Mouse (Mus musculus) lung, embryonic 14.5 days (tissue): Measurements from ENCODE around the gene Tmem213. TPM values are rescaled to one million over a fixed set of nuclear protein-coding genes. Genes with fewer than 3 reads are reported as not detected.
A peak's percentile ranks its signal among the peaks of the same experiment; 100 is the strongest.

ENCODE experiments used
- ATAC-seq: fragments of 200-750 bp; cut with Nextera tagmentation; 2 replicates; pipeline ENCODE4 v1.8.0; 2017; ENCODE audit warnings: mild to moderate bottlenecking, moderate TSS enrichment, moderate library complexity; ENCODE audit not compliant: insufficient read depth
- DNase-seq: peaks from one replicate; pipeline ENCODE4 v3.0.0-alpha.2; 2015
- H3K27ac ChIP-seq: fragments of 300-500 bp; sonication (generic); 2 replicates; pipeline ENCODE4 v1.5.1; 2014; ENCODE audit warnings: low read depth, mild to moderate bottlenecking, moderate library complexity
- H3K27me3 ChIP-seq: fragments of 300-500 bp; sonication (generic); 2 replicates; pipeline ENCODE4 v1.6.1; 2014; ENCODE audit warnings: low read length, control low read depth; ENCODE audit not compliant: insufficient read depth
- H3K36me3 ChIP-seq: fragments of 300-500 bp; sonication (generic); 2 replicates; pipeline ENCODE4 v1.6.1; 2014; ENCODE audit warnings: control low read depth; ENCODE audit not compliant: insufficient read depth
- H3K4me1 ChIP-seq: fragments of 300-500 bp; sonication (generic); 2 replicates; pipeline ENCODE4 v1.6.1; 2014; ENCODE audit warnings: antibody characterized with exemption, control low read depth; ENCODE audit not compliant: insufficient read depth
- H3K4me2 ChIP-seq: fragments of 300-500 bp; sonication (generic); 2 replicates; pipeline ENCODE4 v1.6.1; 2014; ENCODE audit warnings: mild to moderate bottlenecking
- H3K4me3 ChIP-seq: fragments of 300-500 bp; sonication (generic); 2 replicates; pipeline ENCODE4 v1.5.1; 2014; ENCODE audit warnings: low read depth, low read length
- H3K9ac ChIP-seq: fragments of 300-500 bp; sonication (generic); 2 replicates; pipeline ENCODE4 v1.6.1; 2014
- H3K9me3 ChIP-seq: fragments of 300-500 bp; sonication (generic); 2 replicates; pipeline ENCODE4 v1.6.1; 2016; ENCODE audit warnings: low read depth, low read length, control low read depth
- CTCF ChIP-seq: IDR thresholded peaks from 2 replicates; pipeline ENCODE4 v1.5.1; 2016; ENCODE audit warnings: antibody characterized with exemption, low read depth
- WGBS: fragments of 180-500 bp; shearing (Covaris S2); extraction: QIAGEN DNeasy Blood & Tissue Kit; methylation state at CpG from one replicate; pipeline ENCODE4 v1.1.7; 2014; 5-methylcytosine and 5-hydroxymethylcytosine counted together
- polyA plus RNA-seq: library from polyadenylated mRNA; unstranded; fragments of >200 nt; fragmentation: Nextera tagmentation; extraction: Ambion mirVana; gene quantifications from 2 replicates; pipeline ENCODE4 v1.2.1, GENCODE M21; 2014

The Tmem213 gene
- polyA plus RNA-seq, 1 experiment from 2014 or later = 4.4 TPM

- Histone ChIP-seq H3K4me3 (no peak overlapping the region), H3K9ac (no peak overlapping the region), H3K4me1 (peaks cover 4% of the 10 kb centered on the region; the same call in 1 of the 2 replicates), H3K4me2 (no peak overlapping the region), H3K36me3 (peaks cover 32% of the 10 kb centered on the region), H3K27me3 (no peaks in the 10 kb centered on the region), H3K9me3 (no peaks in the 10 kb centered on the region), H3K27ac (no peak overlapping the region)
- 83% methylated on average over 3 of the region's 3 CpGs for WGBS
- no peak for TF ChIP-seq CTCF
- no peak for ATAC-seq
- DNase-seq = no peak
These were observed 30.0 kb downstream of the Tmem213 start for GRCm38 (mm10) chr6:38139086-38139485.

GRCm38 (mm10) chr6:38140402-38140801, 31.3 kb downstream of the Tmem213 start:
- Histone ChIP-seq H3K9ac (no peak overlapping the region), H3K27me3 (no peaks in the 10 kb centered on the region), H3K27ac (no peak overlapping the region), H3K36me3 (peaks cover 25% of the 10 kb centered on the region), H3K4me3 (no peak overlapping the region), H3K4me1 (peaks cover 7% of the 10 kb centered on the region; the same call in 1 of the 2 replicates), H3K4me2 (no peak overlapping the region), H3K9me3 (no peaks in the 10 kb centered on the region)
- WGBS = 92% methylated on average over 9 of the region's 9 CpGs
- no peak for DNase-seq
- ATAC-seq = no peak
- TF ChIP-seq CTCF = no peak

GRCm38 (mm10) chr6:38144161-38144998, 35.3 kb downstream of the Tmem213 start:
- ATAC-seq (peak; percentile 79), DNase-seq (peak; percentile 82)
- Histone ChIP-seq H3K4me1 (peaks cover 7% of the 10 kb centered on the region; the same call in 1 of the 2 replicates), H3K4me3 (no peak overlapping the region), H3K9me3 (no peaks in the 10 kb centered on the region), H3K27ac (peak overlapping the region; percentile 67; the same call in 1 of the 2 replicates), H3K4me2 (no peak overlapping the region), H3K9ac (no peak overlapping the region), H3K36me3 (peaks cover 25% of the 10 kb centered on the region; the same call in 1 of the 2 replicates), H3K27me3 (no peaks in the 10 kb centered on the region)
- 48% methylated on average over 9 of the region's 9 CpGs for WGBS
- TF ChIP-seq CTCF = no peak

GRCm38 (mm10) chr6:38145463-38146065, 36.5 kb downstream of the Tmem213 start:
- ATAC-seq = no peak
- peaks cover 25% of the 10 kb centered on the region; the same call in 1 of the 2 replicates for H3K36me3 ChIP-seq

GRCm38 (mm10) chr6:38147301-38147700, 38.2 kb downstream of the Tmem213 start:
- ATAC-seq (no peak), DNase-seq (no peak)
- H3K4me1 ChIP-seq = peaks cover 7% of the 10 kb centered on the region; the same call in 1 of the 2 replicates
- no peak overlapping the region for H3K9ac ChIP-seq
- peaks cover 24% of the 10 kb centered on the region; the same call in 1 of the 2 replicates for H3K36me3 ChIP-seq
- no peaks in the 10 kb centered on the region for H3K27me3 ChIP-seq
- no peak overlapping the region for H3K4me3 ChIP-seq
- WGBS = 86% methylated on average over 5 of the region's 5 CpGs
- H3K9me3 ChIP-seq = no peaks in the 10 kb centered on the region
- H3K4me2 ChIP-seq = no peak overlapping the region
- TF ChIP-seq CTCF = no peak
- no peak overlapping the region for H3K27ac ChIP-seq

More at GRCm38 (mm10) chr6:38145463-38146065, 36.5 kb downstream of the Tmem213 start:
- no peaks in the 10 kb centered on the region for H3K9me3 ChIP-seq
- WGBS = 59% methylated on average over 8 of the region's 8 CpGs
- no peak overlapping the region for H3K9ac ChIP-seq
- H3K27ac ChIP-seq = peak overlapping the region; percentile 66; the same call in 1 of the 2 replicates
- H3K27me3 ChIP-seq = no peaks in the 10 kb centered on the region
- peak; percentile 24 for DNase-seq
- H3K4me1 ChIP-seq = peaks cover 7% of the 10 kb centered on the region; the same call in 1 of the 2 replicates
- no peak overlapping the region for H3K4me2 ChIP-seq
- H3K4me3 ChIP-seq = no peak overlapping the region
- no peak for TF ChIP-seq CTCF

GRCm38 (mm10) chr6:38148626-38149025, 39.6 kb downstream of the Tmem213 start:
- Histone ChIP-seq H3K4me2 (no peak overlapping the region), H3K4me3 (no peak overlapping the region), H3K27ac (no peak overlapping the region), H3K4me1 (peaks cover 7% of the 10 kb centered on the region; the same call in 1 of the 2 replicates), H3K36me3 (peaks cover 21% of the 10 kb centered on the region; the same call in 1 of the 2 replicates), H3K9ac (no peak overlapping the region), H3K27me3 (no peaks in the 10 kb centered on the region), H3K9me3 (no peaks in the 10 kb centered on the region)
- no peak for DNase-seq
- no peak for TF ChIP-seq CTCF
- no peak for ATAC-seq
- 87% methylated on average over 10 of the region's 10 CpGs for WGBS

- Histone ChIP-seq H3K27ac (no peak overlapping the region), H3K36me3 (peaks cover 24% of the 10 kb centered on the region; the same call in 1 of the 2 replicates), H3K4me1 (no peaks in the 10 kb centered on the region), H3K4me2 (no peak overlapping the region), H3K9ac (no peak overlapping the region), H3K9me3 (no peaks in the 10 kb centered on the region), H3K27me3 (no peaks in the 10 kb centered on the region), H3K4me3 (no peak overlapping the region)
- DNase-seq (no peak), ATAC-seq (no peak)
- WGBS = 86% methylated on average over 19 of the region's 19 CpGs
- TF ChIP-seq CTCF = no peak
These were observed 40.4 kb downstream of the Tmem213 start for GRCm38 (mm10) chr6:38149483-38149882.
